Mouse (Mus musculus): Measurements from ENCODE around the gene Prok1.

DNA sequence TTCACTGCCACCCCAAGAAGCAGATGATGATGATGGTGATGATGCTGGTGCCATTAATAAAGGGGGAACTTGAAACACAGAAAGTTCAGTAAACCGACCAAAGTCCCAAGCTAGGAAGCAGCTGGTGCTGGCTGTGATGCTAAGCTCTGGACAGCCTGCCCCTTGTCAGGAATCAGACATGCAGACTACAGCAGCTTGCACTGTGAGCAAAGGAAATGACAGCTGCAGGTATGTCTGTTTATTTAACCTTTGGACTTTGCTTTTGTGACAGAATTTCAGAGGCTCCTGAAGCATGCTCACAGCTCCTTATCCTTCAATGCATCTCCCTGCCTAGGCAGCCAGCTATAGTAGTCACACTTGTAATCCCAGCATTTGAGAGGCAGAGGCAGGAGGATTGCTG, 9.0 kb downstream of the Prok1 start, which contains the start of gene A630076J17Rik:
- TF ChIP-seq CTCF (conservative IDR thresholded peaks at IDR 0.05 in 1 of 2, IDR thresholded peaks at IDR 0.05 in 1 of 2; ENCODE audit: low read depth in 2 of 2, low read length in 2 of 2), result no peak
- no peak for TF ChIP-seq HCFC1 (IDR thresholded peaks at IDR 0.05; ENCODE audit: low read depth, low read length)
- TF ChIP-seq POLR2A (IDR thresholded peaks at IDR 0.05; ENCODE audit: low read depth, low read length), result no peak
- no peak for TF ChIP-seq USF1 (IDR thresholded peaks at IDR 0.05; ENCODE audit: low read depth, low read length)
- no peak for TF ChIP-seq MAZ (IDR thresholded peaks at IDR 0.05; ENCODE audit: low read depth, low read length)
- no peak for TF ChIP-seq GABPA (IDR thresholded peaks at IDR 0.05; ENCODE audit: insufficient replicate concordance, low read depth, low read length)
- TF ChIP-seq MXI1 (IDR thresholded peaks at IDR 0.05; ENCODE audit: low read depth, low read length), result no peak

Data from CH12.LX (cell line).